Mouse (Mus musculus) hematopoietic stem cell, adult 5-6 weeks (primary cell): ENCODE data around the gene Eif2b4. TPM values are rescaled to one million over a fixed set of nuclear protein-coding genes. Genes with fewer than 3 reads are reported as not detected.
"Not testable (repeated sequence)": the region's sequence is repeated elsewhere in the genome, so short reads cannot be mapped to it uniquely, and the experiment has no call there.

Experiments used
- ATAC-seq, 2 experiments: fragments of 125-278 bp in 1 of 2; replicated peaks in 1 of 2; 2 replicates each; pipeline ENCODE4 v1.8.0; 2016 to 2017; ENCODE audit warnings: inconsistent platforms in 2 of 2, mild to moderate bottlenecking in 2 of 2, moderate number of reproducible peaks in 2 of 2, low read depth in 1 of 2, moderate TSS enrichment in 1 of 2; ENCODE audit not compliant: low FRiP score in 2 of 2, poor library complexity in 2 of 2, severe bottlenecking in 2 of 2, insufficient read depth in 1 of 2, low TSS enrichment in 1 of 2
- total RNA-seq: library from RNA; stranded (forward); fragments of 172-1452, 232-1000 nt; gene quantifications from 2 replicates; pipeline ENCODE4 v1.2.3, GENCODE M21; 2017

Gene Eif2b4
- 11.4 and 16.0 TPM in 2 replicates for total RNA-seq

DNA sequence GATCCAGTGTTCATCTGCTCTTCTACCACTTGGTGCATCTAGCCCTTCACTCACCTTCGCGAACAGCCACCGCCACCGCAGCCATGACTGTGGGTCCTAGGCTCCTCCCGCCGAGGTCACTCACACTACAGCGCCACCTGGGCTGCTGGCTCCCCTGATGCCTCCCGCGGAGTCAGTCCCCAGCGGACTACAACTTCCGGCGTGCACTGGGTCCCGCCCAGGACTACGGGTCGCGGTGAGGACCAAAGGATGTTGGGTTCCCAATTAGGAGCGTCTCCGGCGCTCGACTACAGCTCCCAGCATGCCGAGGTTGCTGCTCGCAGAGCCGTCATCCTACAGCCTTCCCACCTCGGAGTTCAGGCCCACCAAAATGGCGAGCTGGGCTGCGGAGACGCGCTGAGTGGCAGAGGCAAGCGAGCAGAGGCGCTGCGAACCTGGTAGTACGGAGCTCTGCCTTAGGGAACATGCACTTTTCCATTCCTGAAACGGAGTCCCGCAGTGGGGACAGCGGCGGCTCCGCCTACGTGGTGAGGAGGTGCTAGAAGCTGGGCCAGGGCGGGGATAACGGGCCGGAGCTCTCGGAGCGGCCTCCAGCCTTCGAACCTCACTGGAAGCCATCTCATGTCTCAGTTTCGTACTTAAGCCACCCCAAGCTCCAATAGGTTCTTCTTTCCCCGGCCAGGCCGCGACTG is at the start of gene Eif2b4, which contains the start of gene Snx17:
Gene Eif2b4, minus strand, starts transcription at position 492 of the 692 bp plus-strand sequence.
Gene Snx17, plus strand, starts transcription at position 289 of the 692 bp plus-strand sequence.
- peak; percentile 95 to 96 for ATAC-seq

DNA sequence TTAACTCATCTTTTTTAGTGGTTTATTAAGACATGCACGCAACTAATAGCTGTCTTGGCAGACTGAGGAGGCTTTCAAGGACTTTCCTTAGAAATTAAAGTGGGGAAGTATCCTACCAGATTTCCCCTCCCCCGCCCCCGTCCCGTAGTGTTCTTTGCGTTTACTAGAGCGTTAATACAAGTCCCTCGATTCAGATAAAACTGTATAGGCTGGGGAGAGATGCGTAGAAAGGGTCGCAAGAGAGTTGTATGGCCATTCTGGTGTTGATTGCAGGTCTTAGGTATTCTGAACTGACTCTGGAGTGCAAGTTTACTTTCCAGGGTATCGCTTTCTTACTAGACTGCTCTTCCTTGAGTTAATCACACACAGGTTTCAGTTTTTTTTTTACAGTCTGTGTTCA is 49.0 kb upstream of the Eif2b4 start:
- no peak for ATAC-seq

DNA sequence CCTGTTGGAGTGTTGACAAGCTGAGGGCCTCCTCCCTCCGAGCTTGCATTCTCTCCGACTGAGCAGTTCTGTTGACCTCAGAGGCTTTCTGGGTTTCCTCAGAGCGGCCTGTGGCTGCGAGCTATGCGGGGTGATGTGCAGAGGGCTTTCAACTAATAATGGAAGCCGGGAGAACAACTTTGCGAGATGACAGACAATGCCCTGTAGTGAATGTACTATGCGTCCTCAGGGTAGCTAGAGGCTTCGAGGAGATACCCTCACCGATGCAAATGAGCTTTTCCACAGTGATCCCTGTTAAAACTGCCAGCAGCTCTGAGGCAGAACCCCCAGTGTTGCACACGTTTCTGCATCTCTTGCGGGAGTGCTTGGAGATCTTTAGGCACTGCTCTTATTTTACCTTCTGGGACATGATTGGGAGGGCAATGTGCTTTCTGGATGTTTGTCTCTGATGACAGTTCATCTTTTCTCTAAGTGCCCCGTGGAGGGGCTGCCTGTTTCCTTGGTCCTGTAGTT is 48.3 kb upstream of the Eif2b4 start:
- ATAC-seq: no peak; a peak in 1 of 4 replicates

DNA sequence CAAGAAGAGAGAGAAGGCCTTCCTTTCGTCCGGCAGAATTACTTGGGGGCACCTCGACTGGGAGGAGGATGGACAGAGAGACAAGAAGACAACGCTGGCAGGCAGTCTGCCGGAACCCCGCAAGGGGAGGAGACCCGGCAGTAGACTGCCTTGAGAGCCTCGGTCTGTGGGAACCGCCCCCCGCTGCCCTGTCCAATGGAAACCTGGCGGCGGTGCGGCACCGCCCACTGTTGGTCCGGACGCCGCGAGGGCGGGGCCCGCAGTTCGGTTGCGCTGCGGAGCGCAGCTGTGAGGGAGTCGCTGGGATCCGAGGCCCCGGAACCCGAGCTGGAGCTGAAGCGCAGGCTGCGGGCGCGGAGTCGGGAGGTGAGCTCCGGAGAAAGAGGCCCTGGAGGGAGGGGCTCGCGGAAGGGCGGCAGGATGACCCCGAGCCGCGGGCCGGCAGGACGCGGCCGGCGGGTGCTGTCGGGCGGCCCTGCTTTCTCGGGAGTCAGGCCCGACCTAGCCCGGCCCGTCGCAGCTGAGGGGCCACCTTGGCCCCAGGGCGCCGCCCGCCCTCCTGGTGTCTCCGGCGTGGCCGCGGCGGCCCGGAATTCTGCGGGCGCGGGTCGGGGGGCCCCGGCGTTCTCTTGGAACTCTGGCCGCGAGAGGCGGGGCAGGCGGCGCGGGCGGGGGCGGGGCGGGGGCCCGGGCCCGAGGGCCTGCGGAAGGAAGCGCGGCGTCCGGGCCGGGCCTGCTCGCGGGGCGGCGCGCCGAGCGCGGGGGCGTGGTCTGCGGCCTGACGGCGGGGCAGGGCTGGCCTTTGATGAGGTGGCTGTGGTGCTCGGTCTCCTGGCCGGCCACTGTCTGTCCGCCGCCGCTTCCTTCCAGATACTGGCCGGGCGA is 47.6 kb upstream of the Eif2b4 start, which contains the start of the genes Nrbp1 and Gm9970:
Gene Nrbp1, plus strand, starts transcription at position 228 of the 885 bp plus-strand sequence.
Gene Gm9970, minus strand, starts transcription at position 596 of the 885 bp plus-strand sequence.
- peak; percentile 97 for ATAC-seq

DNA sequence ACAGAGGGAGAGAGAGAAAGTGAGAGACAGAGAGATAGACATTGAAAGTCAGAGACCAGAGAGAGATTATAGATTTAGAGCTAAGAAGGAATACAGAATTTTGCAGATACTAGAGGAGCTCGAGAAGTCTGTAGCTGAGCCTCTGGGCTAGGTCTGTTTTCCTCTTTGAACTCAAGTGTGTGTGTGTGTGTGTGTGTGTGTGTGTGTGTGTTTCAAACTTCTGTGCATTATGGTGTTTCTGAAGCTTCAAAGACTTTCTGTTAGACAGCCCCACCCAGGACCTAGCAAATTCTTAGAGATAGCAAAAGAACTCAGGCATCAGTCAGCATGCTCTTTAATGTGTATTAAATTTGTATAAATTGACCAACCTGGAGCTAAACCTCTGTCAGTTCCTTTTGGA is 33.4 kb upstream of the Eif2b4 start:
- no peak for ATAC-seq

DNA sequence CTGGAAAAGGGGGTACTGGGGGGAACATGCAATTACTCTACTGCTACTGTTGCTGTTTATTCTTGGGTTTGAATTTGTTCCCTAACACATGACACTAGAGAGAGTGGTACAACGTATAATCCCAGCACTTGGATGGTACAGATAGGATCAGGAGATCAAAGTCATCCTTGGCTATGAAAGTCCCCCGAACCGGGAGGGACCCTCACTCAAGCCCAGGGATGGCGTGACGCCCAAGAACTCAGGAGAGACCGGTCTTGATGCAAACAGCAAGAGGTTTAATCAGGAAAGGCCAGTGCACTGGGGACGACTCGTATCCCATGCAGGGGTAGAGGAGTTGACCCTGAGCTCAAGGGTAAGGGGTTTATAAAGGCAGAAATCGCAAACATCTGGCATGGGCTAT is 29.5 kb upstream of the Eif2b4 start:
- ATAC-seq: no peak

DNA sequence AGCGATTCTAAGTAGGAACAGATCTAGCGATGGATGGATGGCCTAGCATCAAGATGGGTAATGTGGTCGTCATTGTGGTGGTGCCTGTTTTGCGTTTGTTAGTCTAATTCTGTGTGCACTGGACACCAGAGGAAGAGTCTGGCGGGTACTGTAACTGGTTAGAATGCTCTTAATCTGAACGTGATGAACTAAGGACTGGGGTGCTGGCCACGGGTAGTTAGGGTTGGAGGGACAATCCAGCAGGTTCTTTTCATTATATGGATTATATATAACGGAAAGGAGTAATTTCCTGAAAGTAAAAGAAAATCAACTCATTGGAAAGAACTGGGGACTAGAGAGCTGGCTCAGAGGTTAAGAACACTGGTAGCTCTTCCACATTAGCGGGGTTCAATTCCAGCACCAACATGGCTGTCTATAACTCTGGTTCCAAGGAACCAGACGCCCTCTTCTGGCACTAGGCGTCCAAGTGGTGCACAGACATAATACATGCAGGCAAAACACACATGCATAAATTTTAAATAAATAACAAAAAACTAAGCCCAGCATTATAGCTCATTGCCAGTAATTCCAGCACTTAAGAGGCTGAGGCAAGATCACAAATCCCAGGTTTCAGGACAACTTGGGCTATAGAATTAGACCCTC is 28.2 kb upstream of the Eif2b4 start:
- 0 out of 4 replicates have a peak, but pooled peaks of 1 of the 2 experiments have one; percentile 1 for ATAC-seq

DNA sequence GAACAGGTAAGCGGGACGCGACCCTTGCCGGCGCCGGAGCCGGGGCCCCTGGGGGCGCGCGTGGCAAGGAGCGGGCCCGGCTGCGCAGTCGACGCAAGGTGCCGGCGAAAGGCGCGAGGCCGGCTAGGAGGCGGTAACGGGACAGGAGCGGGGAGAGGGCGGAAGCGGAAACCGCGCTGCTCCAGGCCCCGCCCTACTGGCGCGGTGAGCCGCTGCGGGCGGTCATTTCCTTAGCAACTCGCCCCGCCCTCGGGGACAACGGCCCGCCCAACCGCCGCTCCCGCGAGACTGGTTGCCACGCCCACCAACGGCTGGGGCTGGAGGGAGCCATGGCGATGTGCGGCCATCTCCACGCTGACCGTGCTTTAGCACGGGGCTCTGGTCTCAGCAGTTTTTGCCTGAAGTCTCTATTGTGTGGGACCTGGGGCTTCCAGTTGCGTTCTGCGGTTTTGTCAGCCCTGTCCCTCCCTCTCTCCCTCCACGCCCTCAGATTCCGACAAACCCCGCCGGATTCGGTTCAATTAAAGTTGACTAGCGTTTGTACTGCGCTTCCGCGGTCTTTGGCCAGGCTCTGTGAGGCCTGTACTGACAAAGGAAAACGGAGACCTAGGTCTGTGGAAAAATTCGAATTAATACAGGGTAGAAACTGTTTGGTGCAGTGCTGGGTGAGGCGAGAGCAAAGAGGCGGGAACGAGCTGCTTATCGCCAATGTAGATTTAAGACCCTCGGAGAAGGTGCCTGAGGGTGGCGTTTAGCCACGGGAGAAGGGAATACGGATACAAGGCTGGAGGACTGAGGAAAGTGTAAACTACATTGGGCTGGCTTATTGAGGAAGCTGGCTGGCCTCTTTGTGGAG is 27.4 kb upstream of the Eif2b4 start, which contains the start of gene Ppm1g:
Gene Ppm1g, minus strand, starts transcription at position 240 of the 856 bp plus-strand sequence.
- ATAC-seq: peak; percentile 92 to 93

DNA sequence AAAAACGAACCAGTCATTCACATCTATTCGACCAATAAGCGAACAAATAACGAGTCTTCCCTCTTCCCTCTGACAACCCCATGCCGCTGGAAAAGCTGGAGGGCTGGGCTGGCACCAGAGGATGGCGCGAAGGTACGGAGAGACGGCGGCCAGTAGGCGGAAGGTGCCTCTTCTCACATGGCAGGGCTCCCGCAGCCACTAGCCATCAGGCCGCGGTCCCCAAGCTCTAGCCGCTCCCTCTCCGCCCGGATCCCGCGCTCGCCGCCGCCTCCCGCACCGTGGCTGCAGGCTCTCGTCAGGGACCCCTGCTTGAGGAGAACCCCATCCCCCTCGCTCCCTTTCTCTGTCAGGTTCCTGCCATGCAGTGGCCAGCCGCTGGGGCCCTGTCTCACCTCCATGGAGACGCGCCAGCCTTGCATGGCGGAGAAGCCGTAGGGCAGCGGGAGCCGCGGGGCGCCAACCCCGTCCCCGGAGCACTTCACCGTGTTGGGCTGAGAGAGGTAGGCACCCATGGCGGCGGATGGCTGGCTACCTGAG is 26.7 kb upstream of the Eif2b4 start:
- ATAC-seq: peak; percentile 24; a peak in 2 of 4 replicates

DNA sequence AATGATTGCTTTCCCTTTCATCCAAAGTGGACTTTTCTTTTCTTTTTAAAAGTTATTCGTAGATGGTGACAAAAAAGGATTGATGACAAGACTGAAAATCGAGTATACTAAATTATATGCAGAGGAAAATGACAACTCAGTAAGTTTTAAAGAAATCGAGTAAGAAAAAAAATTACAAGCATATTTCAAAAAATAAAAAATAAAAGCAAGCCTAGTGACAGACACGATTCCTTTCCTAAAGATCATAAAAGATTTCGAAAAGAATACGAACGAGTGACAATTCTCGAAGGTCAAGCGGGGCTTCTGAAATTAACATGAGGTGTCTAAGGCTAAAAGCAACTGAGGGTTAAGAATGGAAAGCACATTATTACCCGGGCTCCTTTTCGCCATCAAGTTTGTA is 26.2 kb upstream of the Eif2b4 start:
- ATAC-seq: no peak

DNA sequence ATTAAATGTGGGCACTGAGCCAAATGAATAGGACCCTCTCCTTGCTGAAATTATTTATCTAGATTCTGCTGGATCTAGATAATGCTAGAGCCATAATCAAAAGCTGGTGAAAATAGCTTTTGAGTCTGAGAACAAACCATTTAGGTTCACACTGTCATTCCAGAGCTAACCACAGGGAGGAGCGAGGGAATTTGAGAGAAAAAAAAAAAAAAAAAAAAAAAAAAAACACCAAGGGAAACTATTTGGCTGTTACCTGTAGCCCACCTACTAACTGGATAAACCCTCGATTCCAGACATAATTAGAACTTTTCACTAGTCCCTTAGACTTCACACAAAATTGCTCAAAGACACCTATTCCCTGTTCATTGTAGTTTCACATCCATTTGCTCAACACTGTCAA is 25.8 kb upstream of the Eif2b4 start:
- no peak for ATAC-seq

DNA sequence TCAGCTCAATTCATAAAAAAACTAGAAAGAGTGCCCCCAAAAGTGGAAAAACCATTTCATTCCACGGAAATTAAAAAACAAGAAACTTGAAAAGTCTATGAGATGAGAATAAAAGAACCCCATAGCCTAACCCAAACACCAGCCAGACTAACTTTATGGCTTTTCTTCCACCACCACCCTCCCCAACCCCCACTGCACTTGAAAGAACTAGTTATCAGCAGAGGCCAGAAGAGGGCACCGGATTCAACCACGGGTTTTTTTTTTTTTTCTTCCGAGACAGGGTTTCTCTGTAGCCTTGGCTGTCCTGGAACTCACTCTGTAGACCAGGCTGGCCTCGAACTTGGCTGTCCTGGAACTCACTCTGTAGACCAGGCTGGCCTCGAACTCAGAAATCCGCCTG is 25.1 kb upstream of the Eif2b4 start:
- ATAC-seq: no peak; a peak in 1 of 4 replicates

DNA sequence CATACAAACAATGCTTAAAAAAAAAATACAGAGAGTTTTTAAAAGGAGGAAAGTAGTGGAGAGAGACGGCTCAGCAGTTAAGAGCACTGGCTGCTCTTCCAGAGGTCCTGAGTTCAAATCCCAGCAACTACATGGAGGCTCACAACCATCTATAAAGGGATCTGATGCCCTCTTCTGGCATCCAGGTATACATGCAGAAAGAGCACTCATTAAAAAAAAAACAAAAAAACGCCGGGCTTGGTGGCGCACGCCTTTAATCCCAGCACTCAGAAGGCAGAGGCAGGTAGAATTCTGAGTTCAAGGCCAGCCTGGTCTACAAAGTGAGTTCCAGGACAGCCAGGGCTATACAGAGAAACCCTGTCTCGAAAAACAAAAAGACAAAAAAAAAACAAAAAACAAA is 23.3 kb upstream of the Eif2b4 start:
- ATAC-seq: not testable (repeated sequence)

DNA sequence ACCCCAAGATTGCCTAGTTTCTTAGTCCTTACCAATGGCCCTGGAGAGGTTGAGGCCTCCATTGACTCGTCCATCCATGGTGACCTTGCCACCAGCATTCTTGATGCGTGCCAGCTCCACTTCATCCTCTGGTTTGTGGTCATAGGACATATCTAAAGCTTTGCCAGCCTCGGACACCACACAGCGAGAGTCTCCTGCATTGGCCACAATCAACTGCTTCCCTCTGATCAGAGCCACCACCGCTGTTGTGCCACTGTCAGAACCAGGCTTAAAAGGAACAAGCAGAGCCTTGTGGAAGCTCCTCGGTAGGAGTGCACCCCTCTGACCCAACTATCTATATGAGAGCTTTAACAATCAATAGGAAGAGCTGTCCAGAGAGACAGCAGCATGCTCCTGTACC is 11.2 kb upstream of the Eif2b4 start:
- no peak for ATAC-seq

DNA sequence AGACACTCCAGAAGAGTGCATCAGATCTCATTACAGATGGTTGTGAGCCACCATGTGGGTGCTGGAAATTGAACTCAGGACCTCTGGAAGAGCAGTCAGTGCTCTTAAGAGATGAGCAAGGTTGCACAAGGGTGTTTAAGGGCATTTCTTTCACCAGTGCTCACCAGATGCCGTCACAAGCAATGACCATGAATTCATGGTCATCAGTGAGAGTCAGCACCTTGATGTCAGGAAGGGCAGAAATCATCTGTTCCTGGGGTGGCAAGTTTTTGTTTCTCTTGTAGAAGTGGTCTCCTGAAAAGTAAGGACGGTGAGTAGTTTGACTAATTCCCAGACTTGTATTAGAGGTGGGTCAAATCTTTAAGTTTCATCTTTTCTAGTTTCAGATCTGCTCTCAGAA is 10.6 kb upstream of the Eif2b4 start:
- no peak for ATAC-seq

DNA sequence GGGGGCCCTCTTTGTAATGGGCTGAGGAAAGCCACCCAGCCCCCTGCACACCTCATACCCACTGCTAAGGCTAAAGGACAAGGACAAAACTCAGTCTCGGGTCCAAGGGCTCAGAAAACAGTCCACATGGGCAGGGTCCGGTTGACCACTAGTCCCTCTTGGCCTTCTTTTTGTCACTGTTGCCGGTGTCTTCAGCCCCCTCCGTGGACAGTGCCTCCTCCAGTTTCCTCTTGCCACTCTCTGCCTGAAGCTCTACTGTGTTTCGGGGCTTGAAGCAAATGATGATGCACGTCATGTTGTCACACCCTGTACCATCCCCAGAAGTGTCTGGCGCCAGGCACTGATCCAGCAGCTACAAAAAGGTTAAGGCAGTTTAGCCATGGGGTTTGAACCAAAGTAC is 9.7 kb upstream of the Eif2b4 start:
- no peak for ATAC-seq
